Comparison of ENCODE assay signal across 8 mouse cellular contexts in the genomic region with DNA sequence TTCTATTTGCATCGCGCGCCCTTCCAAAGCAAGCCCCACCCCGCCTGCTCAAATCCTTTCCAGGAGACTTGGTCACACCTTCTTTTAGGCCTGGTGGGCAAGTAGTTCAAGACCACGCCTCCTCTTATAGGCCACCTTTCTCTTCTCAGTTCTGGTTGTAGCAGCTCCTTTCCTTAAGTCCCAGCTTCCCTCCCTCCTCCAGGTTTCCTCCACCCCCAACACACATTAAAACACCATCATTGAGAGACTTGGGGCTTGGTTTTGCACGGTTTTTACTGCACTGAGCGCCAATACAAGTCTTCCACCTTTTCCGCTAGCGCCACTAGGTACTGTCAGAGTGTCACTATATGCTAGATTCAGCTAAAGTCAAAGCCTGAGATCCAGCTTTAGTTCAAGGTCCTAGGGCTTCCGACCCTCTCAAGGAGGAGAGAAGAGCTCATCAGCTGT. TPM values are rescaled to one million over a fixed set of nuclear protein-coding genes. Genes with fewer than 3 reads are reported as not detected.
DNase-seq lines count a peak whose midpoint lies in the region; ATAC-seq and TF ChIP-seq lines count a peak whose summit lies in the region.

No protein-coding gene starts in this region.

- no peak for TF ChIP-seq CTCF in lung, adult 2 months (IDR thresholded peaks at IDR 0.05; ENCODE audit: insufficient read depth, low read length)

- H3K27me3 ChIP-seq in embryonic facial prominence, embryonic 15.5 days, result peaks cover 24% of the 10 kb centered on the region
- H3K27me3 ChIP-seq in intestine, embryonic 14.5 days (replicated peaks; ENCODE audit: control insufficient read depth, insufficient read depth, low read length), result peaks cover 22% of the 10 kb centered on the region
- peaks cover 28% of the 10 kb centered on the region for H3K27me3 ChIP-seq in neural tube, embryonic 12.5 days (replicated peaks)

- H3K9me3 ChIP-seq in embryonic facial prominence, embryonic 15.5 days (replicated peaks), result no peaks in the 10 kb centered on the region
- no peaks in the 10 kb centered on the region for H3K9me3 ChIP-seq in intestine, embryonic 14.5 days (ENCODE audit: control insufficient read depth, low read length)
- H3K9me3 ChIP-seq in neural tube, embryonic 12.5 days, result no peaks in the 10 kb centered on the region

- H3K9ac ChIP-seq in embryonic facial prominence, embryonic 15.5 days, result no peak overlapping the region
- H3K9ac ChIP-seq in intestine, embryonic 14.5 days (ENCODE audit: low read length), result no peak overlapping the region
- 0 out of 2 replicates have a peak overlapping the region, but pooled peaks have one; percentile 26 for H3K9ac ChIP-seq in neural tube, embryonic 12.5 days

- WGBS in lung, adult 2 months, result 21% methylated on average over 10 of the region's 10 CpGs
- WGBS in embryonic facial prominence, embryonic 15.5 days, result 10% methylated on average over 10 of the region's 10 CpGs
- WGBS in intestine, embryonic 14.5 days, result 13% methylated on average over 10 of the region's 10 CpGs
- WGBS in neural tube, embryonic 12.5 days, result 9% methylated on average over 10 of the region's 10 CpGs

- H3K4me2 ChIP-seq in embryonic facial prominence, embryonic 15.5 days (replicated peaks), result peak overlapping the region; percentile 86
- H3K4me2 ChIP-seq in intestine, embryonic 14.5 days (ENCODE audit: low read length), result peak overlapping the region; percentile 94
- H3K4me2 ChIP-seq in neural tube, embryonic 12.5 days (replicated peaks), result peak overlapping the region; percentile 98

- DNase-seq in lung, adult 2 months, result no peak
- DNase-seq in lung, postnatal 10 days, result no peak
- DNase-seq in intestine, embryonic 14.5 days (ENCODE audit: low spot score), result peak; percentile 64
- no peak for DNase-seq in testis, postnatal 14 days (ENCODE audit: low spot score)
- DNase-seq in thymus, postnatal 36 days, result no peak
- DNase-seq in thymus, postnatal 10 days (ENCODE audit: low spot score in 2 of 2), result no peak

- H3K4me3 ChIP-seq in lung, adult 2 months (replicated peaks; ENCODE audit: extremely low read depth, low read depth, low read length), result peak overlapping the region; percentile 73
- peak overlapping the region; percentile 68 for H3K4me3 ChIP-seq in embryonic facial prominence, embryonic 15.5 days (replicated peaks)
- H3K4me3 ChIP-seq in intestine, embryonic 14.5 days (ENCODE audit: low read depth, low read length), result peak overlapping the region; percentile 90
- H3K4me3 ChIP-seq in neural tube, embryonic 12.5 days, result peak overlapping the region; percentile 48

- no peak for ATAC-seq in embryonic facial prominence, embryonic 15.5 days (ENCODE audit: insufficient number of reproducible peaks, low FRiP score, low TSS enrichment, low read depth)
- ATAC-seq in intestine, embryonic 14.5 days (replicated peaks; ENCODE audit: low FRiP score, low TSS enrichment, low read depth), result no peak
- no peak for ATAC-seq in neural tube, embryonic 12.5 days (ENCODE audit: low FRiP score, low read depth)

- no peaks in the 10 kb centered on the region; the same call in 1 of the 2 replicates for H3K4me1 ChIP-seq in lung, adult 2 months (ENCODE audit: control insufficient read depth, insufficient read depth, low read length)
- H3K4me1 ChIP-seq in embryonic facial prominence, embryonic 15.5 days, result peaks cover 50% of the 10 kb centered on the region
- H3K4me1 ChIP-seq in intestine, embryonic 14.5 days (replicated peaks; ENCODE audit: control insufficient read depth, insufficient read depth, low read length), result peaks cover 21% of the 10 kb centered on the region
- peaks cover 53% of the 10 kb centered on the region for H3K4me1 ChIP-seq in neural tube, embryonic 12.5 days

- H3K27ac ChIP-seq in embryonic facial prominence, embryonic 15.5 days (replicated peaks), result no peak overlapping the region
- no peak overlapping the region for H3K27ac ChIP-seq in intestine, embryonic 14.5 days (ENCODE audit: low read depth)
- no peak overlapping the region for H3K27ac ChIP-seq in neural tube, embryonic 12.5 days

- no peaks in the 10 kb centered on the region for H3K36me3 ChIP-seq in embryonic facial prominence, embryonic 15.5 days
- no peaks in the 10 kb centered on the region for H3K36me3 ChIP-seq in intestine, embryonic 14.5 days (ENCODE audit: control insufficient read depth, insufficient read depth, low read length)
- no peaks in the 10 kb centered on the region for H3K36me3 ChIP-seq in neural tube, embryonic 12.5 days

- TF ChIP-seq POLR2A in lung, adult 2 months (IDR thresholded peaks at IDR 0.05; ENCODE audit: borderline replicate concordance, extremely low read depth, low read depth, low read length), result no peak

RNA-seq across cellular contexts. Expression of a gene that starts 7.1 kb away (rescaled TPM):
- polyA plus RNA-seq in lung, adult 2 months (2012; rRNA removed), result 19.4 and 21.0 TPM in 2 replicates
- polyA plus RNA-seq in embryonic facial prominence, embryonic 15.5 days (2015; fragmentation: Nextera tagmentation; extraction: Ambion mirVana), result 35.5 and 37.2 TPM in 2 replicates
- 29.1 and 29.6 TPM in 2 replicates for polyA plus RNA-seq in intestine, embryonic 14.5 days (2014; fragmentation: Nextera tagmentation; extraction: Ambion mirVana)
- 48.6 and 52.4 TPM in 2 replicates for polyA plus RNA-seq in neural tube, embryonic 12.5 days (2016; fragmentation: Nextera tagmentation; extraction: Ambion mirVana)

RNA-seq across cellular contexts. Expression of a gene that starts 22.5 kb away (rescaled TPM):
- 37.8 and 63.1 TPM in 2 replicates for polyA plus RNA-seq in lung, adult 2 months (2012; rRNA removed)
- 19.5 and 20.0 TPM in 2 replicates for polyA plus RNA-seq in embryonic facial prominence, embryonic 15.5 days (2015; fragmentation: Nextera tagmentation; extraction: Ambion mirVana)
- 34.8 and 38.4 TPM in 2 replicates for polyA plus RNA-seq in intestine, embryonic 14.5 days (2014; fragmentation: Nextera tagmentation; extraction: Ambion mirVana)
- 13.7 TPM in 2 replicates for polyA plus RNA-seq in neural tube, embryonic 12.5 days (2016; fragmentation: Nextera tagmentation; extraction: Ambion mirVana)

RNA-seq across cellular contexts. Expression of a gene that starts 25.1 kb away (rescaled TPM):
- polyA plus RNA-seq in lung, adult 2 months (2012; rRNA removed), result 21.9 and 24.7 TPM in 2 replicates
- 32.6 and 40.9 TPM in 2 replicates for polyA plus RNA-seq in embryonic facial prominence, embryonic 15.5 days (2015; fragmentation: Nextera tagmentation; extraction: Ambion mirVana)
- 23.3 and 23.8 TPM in 2 replicates for polyA plus RNA-seq in intestine, embryonic 14.5 days (2014; fragmentation: Nextera tagmentation; extraction: Ambion mirVana)
- polyA plus RNA-seq in neural tube, embryonic 12.5 days (2016; fragmentation: Nextera tagmentation; extraction: Ambion mirVana), result 48.5 and 49.9 TPM in 2 replicates

RNA-seq across cellular contexts. Expression of a gene that starts 25.3 kb away (rescaled TPM):
- 129 and 141 TPM in 2 replicates for polyA plus RNA-seq in lung, adult 2 months (2012; rRNA removed)
- polyA plus RNA-seq in embryonic facial prominence, embryonic 15.5 days (2015; fragmentation: Nextera tagmentation; extraction: Ambion mirVana), result 150 and 158 TPM in 2 replicates
- polyA plus RNA-seq in intestine, embryonic 14.5 days (2014; fragmentation: Nextera tagmentation; extraction: Ambion mirVana), result 184 and 197 TPM in 2 replicates
- polyA plus RNA-seq in neural tube, embryonic 12.5 days (2016; fragmentation: Nextera tagmentation; extraction: Ambion mirVana), result 105 and 111 TPM in 2 replicates

RNA-seq across cellular contexts. Expression of a gene that starts 51.4 kb away (rescaled TPM):
- 120 and 135 TPM in 2 replicates for polyA plus RNA-seq in lung, adult 2 months (2012; rRNA removed)
- polyA plus RNA-seq in embryonic facial prominence, embryonic 15.5 days (2015; fragmentation: Nextera tagmentation; extraction: Ambion mirVana), result 88.3 and 91.8 TPM in 2 replicates
- polyA plus RNA-seq in intestine, embryonic 14.5 days (2014; fragmentation: Nextera tagmentation; extraction: Ambion mirVana), result 52.4 and 62.3 TPM in 2 replicates
- 87.1 and 93.0 TPM in 2 replicates for polyA plus RNA-seq in neural tube, embryonic 12.5 days (2016; fragmentation: Nextera tagmentation; extraction: Ambion mirVana)
